Mouse (Mus musculus) mature B cell (primary cell): Measurements from ENCODE around the gene Grem1.

ENCODE experiments used
- in situ Hi-C: fragments of 300-500 bp; cut with MboI; formaldehyde crosslinking; loops from 2 replicates; pipeline ENCODE4 v1.14.3; 2019

Gene Grem1

DNA sequence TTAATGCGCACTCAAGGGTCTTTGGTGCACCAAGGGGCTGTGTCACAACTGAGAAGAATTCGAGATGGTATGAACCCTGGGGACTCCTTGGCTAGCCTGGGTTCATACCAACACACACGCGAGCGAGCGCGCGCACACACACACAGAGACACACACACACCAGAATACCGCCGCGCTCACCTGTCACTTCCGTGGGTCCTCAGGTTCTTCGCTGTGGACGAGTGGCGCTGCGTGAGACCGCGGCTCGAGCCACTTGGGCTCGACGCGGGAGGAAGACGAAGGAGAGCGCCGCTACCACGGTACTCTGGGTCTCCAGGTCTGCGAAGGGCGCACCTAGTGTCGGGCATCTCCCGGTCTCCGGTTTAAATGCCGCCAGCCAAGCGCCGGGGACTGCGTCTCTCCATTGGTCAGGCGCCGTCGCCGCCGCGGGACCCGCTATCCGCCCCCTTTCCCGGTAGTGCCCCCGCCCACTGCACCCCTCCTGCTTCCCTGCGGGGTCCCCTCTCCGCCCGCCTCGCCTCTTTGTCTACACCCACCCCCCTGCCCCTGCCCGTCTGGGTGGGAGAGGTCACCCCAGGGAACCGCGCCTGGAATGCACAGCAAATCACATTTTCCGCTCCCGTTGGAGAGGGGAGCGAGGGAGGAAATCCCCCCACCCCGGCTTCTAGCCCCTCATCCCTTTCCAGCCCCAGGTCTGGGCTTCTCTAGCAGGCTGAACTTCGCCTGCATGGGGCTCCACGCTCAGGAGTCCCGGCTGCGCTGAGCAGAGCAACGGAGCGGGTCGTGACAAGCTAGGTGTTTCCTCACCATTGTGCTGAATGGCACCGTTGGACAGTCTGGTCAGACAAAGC is at the start of gene Grem1:
Grem1 (minus strand) TSS at position 336 of the 851 bp plus-strand sequence.
- in situ Hi-C loops: no loop called here

DNA sequence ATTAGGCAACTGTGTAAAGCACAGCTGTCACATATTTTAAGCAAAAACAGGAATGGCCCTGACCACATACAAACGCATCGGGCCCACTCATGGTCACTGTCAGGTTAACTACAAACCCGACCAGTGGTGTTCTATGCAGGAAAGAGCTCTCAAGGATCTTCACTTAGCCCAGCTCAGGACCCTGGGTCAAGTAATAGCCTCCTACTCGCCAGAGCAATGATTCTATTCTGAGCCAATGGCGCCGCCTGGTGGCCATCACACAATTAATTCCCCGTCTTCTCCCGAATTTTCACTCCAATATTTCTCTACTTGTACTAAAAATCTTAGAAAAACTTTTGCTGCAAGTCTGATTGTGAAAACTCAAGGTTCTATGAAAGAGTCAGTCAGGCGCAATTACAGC is 49.2 kb upstream of the Grem1 start:
- in situ Hi-C loops: no loop called here

DNA sequence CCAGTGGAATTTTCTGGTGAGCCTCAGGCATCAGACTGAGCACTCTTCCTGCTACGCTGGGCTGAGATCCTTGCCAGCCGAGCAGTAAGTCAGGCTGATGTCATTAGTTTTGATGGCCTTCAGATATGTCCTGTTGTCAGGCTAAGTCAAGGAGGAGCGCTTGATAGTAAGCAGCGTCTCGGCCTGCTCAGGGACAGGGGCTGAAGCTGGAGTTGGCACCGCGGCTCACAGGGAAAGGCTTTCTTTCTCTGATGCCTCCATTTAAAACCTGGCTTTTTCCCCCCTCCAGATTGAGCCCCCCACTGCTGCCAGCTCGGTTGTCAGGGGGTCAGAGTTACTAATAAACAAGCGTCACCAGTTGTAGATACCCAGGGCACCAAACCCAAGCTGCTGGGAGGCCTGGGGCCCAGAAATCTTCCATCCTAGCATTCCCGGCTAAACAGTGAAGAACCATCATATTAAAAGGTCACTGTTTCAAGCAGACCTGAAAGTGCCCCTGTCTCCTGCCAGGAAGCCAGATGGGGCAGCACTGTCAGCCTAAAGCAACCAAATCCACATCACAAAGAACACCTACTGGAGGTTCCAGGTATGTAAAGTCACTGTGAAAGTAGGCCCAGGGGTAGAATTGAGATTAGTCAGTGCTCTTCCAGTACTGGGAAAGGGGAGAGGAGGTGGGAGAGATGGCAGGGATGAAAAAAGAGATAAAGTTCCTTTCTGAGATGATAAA is 48.6 kb upstream of the Grem1 start:
- in situ Hi-C loops: no loop called here

DNA sequence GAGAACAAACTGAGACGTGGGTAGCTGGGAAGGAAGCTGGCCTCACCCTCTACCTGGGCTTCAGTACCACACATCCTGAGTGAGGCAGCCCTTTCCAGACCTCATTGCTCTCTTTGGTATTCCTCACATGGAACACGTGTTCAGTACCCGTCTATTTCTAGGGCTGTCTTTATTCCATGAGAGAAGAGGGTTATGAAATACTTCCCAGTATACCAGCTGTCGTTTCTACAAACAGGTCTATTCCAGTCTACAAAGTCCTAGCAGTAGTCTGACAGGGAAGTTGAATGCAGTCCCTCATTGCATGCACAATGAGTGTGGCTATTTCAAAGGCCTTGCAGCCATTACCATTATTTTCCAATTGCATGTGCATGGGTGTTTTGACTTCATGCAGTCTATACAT is 47.3 kb upstream of the Grem1 start:
- in situ Hi-C loops: no loop called here

DNA sequence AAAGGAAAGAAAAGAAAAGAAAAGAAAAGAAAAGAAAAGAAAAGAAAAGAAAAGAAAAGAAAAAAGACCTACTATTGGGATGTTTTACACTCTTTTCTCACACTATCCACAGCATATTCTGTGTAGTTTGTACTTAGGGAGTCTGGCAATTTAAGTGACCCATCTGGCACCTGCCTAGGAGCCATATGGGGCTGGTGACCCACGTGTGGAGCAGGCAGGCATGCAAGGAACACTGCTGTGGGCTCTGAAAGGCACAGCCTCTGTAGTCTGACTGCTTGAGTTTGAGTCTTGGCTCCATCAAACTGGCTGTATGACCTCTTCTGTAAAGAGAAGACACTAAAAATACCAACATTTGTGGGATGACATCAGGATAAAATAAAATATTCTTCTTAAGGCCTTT is 45.3 kb upstream of the Grem1 start:
- in situ Hi-C loops: no loop called here

DNA sequence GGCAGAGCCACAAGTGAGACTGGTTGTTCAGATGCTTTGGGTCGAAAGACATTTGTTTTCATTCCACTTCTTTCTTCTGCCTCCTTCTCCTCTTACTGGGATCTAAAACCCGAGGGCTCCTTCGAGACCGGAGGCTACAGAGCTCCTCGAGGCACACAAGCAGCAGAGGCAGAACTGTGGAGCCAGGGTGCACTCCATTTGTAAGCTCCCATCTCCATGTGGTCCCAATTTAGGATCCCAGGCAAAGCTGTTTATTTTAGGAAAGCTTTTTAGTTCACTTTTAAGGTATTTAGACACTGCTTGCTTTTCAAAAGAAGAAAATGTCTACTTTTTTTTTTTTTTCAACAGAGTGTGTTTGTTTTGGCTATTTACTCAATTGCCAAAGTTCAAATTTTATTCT is 42.4 kb upstream of the Grem1 start:
- in situ Hi-C loops: no loop called here

DNA sequence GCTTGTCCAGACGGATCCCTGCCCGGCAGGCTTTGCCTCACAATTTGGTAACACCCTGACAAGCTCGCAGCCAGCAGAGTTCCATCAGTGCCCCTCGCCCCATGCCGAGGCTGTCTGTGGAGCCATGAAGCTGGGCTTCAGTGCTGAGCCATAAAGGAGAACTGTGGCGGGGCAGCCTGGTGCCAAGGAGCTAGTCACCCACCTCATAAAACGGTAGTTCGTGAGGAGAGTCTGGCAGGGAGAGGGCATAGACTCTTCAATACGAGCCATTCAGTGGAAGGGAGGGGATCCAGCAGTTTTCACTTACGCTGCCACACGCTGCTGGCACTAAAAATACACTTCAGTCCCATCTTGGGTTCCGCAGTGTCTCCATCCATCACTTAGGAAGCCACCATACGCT is 40.2 kb upstream of the Grem1 start:
- in situ Hi-C loops: no loop called here

DNA sequence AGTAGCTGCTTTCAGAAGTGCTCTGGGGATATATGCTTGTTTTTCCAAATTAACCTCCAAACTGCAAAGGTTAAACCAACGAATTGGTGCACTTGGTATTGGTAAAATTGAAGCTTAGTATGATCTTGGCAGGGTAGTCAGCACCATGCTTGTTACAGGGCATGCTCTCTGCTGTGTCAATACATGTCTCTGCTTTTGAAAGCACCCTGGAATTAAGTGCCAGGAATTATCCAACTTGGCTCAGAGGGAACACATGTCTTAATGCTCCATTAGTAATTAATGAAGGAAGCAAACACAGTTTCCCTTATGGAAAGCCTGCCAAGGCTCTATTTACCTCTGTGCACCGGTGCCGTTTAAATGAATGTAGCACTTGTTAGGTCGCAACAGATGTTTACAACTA is 36.7 kb upstream of the Grem1 start:
- in situ Hi-C loops: no loop called here

DNA sequence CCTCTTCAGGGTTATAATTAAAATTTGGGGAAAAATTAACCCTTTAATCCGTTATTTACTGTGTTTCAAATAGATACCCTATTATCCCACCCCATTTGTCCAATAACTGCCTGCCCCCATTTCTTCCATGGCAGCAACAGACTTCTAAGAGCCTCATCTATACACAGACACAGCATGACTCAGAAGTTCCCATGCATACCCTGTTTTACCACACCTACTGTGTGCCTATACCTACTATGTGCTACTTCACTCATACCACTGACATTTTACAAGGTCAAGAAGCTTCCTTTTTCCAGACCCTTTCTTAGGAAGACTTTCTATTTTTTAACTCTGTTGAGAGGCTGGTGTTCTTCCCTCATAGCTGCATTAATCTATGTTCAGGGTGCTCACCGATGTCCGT is 35.1 kb upstream of the Grem1 start:
- in situ Hi-C loops: no loop called here

DNA sequence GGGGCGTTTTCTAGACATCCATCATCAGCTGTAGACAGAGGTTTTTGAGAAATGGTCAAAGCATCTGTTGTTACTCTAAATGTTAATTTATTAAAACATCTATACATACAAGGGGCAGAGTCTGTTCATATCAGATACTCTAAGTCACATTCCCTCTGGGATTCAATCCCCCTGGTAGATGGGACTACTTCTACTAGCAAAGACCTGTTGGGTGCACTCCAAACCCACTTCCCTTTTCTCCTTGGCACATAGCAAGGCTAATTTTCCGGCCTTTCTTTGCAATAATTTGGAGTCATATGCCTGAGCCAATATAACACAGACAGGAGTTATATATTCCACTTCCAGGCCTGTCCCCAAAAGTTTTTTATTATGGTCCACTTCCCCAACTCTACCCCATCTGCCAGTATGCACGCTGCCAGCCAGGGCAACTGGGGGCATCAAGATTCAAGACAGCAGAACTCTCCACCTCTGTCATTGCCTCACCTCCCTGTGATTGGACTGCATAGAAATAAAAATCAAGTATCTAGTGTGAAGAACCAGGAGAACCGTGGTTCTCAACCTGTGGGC is 30.5 kb upstream of the Grem1 start:
- in situ Hi-C loops: no loop called here

DNA sequence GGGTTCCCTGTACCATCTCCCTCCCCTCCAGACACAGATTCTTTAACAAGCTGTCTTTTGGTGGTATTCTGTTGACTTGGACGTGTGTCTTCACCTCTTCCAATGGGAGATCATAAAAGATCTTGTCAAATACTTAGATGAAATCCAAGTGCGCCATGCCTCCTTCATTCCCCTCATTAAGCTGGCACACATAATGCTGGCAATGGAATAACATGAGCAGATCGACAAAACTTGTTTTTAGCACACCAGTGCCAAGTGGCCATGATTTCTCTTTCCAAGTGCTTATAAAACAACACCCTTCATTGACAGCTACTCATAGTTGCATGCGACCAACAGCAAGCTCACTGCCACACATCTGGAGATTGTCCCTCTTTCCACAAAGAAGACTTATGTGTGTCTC is 29.4 kb upstream of the Grem1 start:
- in situ Hi-C loops: no loop called here

DNA sequence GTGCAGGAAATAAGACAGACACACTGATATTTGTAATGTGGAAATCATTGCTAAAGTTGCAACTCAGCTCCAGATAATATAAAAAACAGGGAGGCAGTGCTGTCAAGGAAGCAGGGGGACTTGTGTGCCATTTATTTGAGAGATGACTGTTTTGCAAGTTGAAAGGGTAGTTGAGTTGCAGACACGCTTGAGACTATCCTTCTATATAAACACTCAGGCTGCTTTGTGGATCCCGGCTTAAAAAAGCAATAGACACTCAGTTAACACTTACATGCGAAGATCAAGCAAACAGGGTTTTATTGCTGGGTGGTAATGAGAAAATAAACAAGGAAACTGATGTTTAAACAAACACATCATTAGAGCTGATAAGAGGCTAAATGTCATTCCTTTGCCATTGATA is 26.4 kb upstream of the Grem1 start:
- in situ Hi-C loops: no loop called here

DNA sequence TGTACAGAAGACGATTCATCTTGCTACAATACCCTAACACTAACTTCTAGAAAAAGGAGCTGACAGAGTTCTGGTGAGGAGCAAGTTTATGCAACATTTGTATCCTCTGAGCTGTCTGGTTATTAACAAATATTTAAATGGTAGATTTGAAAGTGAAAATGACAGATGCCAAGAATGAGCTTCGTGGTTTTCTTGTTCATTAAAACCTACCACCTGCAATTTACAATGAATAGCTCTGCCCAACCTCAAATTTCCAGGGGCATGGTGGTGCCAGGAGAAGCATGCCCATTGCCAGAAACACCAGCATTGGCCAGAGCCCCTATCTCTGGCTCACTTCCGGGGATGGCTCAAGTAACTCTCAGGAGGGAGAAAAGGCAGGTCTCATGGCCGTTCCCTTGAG is 23.1 kb upstream of the Grem1 start:
- in situ Hi-C loops: no loop called here

DNA sequence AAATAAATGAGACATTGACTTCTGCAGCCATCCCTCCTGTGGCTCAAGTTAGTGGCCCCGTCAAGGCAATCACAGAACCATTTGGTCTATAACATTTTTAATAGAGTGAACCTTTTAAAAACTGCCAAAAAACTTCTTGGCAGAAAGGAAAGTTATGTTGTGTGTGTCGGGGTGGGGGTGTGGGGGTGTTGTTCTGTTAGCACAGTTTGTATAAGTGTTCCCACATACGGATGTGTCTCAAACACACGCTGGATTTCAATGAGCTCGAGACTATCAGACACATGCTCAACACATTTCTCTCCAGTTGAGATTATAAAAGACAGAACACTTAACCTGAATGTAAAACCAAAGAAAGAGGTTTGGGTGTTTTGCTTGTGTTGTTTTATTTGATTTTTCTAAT is 22.7 kb upstream of the Grem1 start:
- in situ Hi-C loops: no loop called here

DNA sequence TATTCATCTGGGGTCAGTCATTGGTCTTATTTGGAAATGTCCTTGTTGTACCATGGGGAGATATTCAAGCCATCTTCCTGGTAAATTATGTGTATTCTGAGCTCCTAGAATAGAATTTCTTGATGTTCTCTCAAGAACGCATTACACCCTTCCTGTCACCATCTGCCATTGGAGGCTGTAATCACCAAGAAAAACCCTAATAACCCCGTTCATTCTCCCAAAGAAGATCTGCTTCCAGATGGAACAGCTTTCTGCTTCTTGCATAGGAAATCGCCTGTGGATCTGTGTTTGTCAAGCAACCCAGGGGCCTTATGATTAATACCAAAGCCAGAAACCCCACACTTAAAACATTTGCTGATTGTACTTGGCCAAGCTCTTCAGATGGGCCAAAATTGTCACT is 20.9 kb upstream of the Grem1 start:
- in situ Hi-C loops: no loop called here

DNA sequence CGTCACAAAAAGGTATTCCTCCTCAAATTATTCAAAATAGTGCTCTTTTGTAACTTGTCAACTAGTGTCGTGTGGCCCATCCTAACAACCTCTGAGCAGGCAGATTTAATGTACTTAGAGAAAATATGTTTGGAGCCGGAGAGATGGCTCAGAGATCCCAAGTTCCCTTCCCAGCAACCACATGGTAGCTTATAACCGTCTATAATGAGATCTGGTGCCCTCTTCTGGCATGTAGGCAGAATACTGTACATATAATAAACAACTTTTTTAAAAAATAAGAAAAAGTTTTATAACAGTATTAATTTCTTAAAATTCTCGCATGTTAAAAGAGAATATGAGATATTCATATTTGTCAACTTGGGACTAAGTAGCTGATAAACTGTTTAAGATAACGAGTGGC is 19.6 kb upstream of the Grem1 start:
- in situ Hi-C loops: no loop called here

DNA sequence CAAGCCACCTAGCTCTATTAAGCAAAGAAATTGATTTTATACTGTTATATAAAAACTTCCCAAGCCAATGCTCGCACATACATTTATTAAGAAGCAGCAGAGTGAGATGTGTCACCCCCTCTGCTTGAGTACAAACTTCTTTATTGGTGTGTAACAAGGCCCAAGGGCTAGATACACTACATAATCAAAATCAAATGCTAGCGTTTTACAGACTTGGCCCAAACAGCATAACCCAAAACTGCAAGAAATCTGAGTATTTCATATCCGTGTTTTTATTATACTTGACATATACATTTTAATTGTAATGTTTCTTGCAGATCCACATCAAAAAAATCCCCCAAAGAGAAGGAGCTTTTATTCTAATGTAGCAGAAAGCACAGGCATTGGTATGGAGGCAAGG is 17.9 kb upstream of the Grem1 start:
- in situ Hi-C loops: no loop called here

DNA sequence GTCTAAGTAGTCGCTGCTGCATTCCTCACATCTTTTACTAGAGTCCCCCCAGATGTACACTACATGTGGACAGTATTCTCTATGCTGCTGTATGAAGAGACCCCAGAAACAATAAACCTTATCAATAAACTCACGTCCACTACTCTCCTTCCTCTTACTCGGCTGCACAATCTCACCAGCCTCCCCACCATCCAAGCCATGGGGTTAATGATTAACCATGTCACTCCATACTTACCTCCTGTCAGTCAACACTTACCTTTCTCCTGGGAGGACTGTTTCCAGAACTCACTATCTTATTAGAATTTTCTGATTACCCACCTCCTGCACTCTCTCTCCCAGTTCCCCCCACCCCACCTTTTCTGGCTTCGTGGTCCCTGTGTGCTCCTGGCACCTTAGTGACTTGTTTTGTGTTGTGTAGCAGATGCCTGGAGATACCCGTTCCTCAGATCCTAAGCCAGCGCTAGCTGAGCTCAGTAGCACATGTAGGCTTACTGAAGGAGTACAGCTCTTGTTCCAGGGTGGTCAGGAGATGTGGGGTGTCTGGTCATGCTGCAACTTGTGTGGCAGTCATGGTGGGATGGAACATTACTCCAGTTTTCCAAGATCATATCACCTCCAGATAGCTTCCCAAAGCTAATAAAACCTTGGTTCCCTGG is 15.8 kb upstream of the Grem1 start:
- in situ Hi-C loops: no loop called here

DNA sequence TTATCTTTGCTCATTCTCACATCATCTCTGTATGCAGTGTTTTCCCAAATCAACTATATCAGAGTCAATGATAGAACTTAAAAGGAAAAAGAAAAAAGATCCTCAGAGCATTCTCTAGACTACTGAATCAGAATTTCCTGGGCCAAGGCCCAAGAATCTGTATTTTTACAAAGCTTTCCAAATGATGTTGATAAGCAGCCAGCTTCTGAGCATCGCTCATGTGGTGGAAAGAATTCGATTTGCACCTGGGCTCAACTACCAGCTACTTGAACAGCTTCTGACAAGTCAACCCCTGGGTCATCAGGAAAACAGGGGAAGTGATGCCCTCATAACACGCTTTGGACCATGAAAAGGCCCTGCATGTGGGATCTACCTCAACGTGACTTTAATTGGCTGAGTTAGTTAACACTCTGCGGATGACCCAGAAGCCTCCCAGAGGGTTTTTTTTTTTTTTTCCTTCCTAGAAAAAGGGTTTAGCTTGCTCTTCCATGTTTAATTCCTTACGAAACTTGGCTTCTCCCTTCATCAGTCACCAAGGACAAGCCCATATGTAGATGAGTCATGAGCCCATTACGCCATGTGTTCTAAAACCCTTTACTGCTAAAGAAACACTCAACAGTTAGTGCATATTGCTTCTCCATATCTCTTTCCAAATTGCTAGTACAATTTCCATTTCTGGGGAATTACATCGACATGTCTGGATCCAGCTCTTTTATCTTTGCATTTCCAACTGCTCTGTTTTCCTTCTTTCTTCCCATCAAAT is 10.3 kb upstream of the Grem1 start:
- in situ Hi-C loops: no loop called here

DNA sequence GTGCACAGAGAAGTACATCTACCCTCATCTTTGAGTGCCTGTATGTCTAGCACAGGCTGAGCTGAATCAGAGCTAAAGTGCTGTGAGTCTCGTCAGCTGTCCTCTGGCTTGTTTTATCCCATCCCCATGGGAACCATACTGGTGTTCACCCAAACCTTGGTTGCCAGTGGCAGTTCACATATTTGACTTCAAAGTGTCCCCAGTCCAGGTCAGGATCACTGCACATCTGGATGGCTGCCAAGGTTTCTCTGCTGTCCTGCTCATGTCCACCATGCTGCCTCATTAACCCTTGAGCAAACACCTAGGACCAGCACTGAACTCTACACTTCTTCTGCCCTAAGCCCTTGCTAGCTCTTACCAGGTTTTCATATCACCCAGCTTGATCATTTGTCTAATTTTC is 7.4 kb upstream of the Grem1 start:
- in situ Hi-C loops: no loop called here

DNA sequence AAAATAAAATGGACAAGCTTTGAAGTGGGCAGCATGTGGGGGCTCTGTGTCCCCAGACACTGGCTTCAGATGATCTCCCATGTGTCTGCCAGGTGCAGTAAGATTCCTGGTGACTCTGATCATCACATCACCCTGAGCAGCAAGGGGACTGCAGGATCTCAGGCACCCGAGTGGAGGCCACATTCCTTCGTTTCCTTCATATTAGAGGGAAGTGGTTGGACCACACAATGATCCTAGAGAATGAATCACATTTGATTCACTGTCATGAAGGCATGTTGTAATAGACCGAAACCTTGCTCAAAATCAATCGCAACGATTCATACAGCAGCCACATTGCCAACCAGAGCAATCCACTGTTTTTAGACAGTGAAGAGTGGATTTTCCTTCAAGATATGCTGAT is 6.5 kb upstream of the Grem1 start:
- in situ Hi-C loops: no loop called here
